Mouse (Mus musculus): ENCODE measurements at regions not wholly inside any gene's neighbourhood (a gene's known extent, or its start where the extent isn't known, plus 50 kb on each side); places are given as distances from the start of the nearest gene placed in this dataset.

- TF ChIP-seq CTCF (IDR thresholded peaks at IDR 0.05; ENCODE audit: low read depth) (no peak), EP300 (IDR thresholded peaks at IDR 0.05; ENCODE audit: low read depth) (no peak)
Observed at GRCm38 (mm10) chr1:194885071-194885686, 53.4 kb upstream of the Cd34 start.
